Mouse (Mus musculus) ES-Bruce4 (cell line): Measurements from ENCODE around the gene Gm4791. TPM values are rescaled to one million over a fixed set of nuclear protein-coding genes. Genes with fewer than 3 reads are reported as not detected.

Source experiments
- H3K27ac ChIP-seq: 2 replicates; pipeline ENCODE4 v1.5.1; 2012; ENCODE audit warnings: low read length, inconsistent platforms; ENCODE audit not compliant: insufficient read depth
- H3K27me3 ChIP-seq: 2 replicates; pipeline ENCODE4 v1.6.1; 2012; ENCODE audit warnings: mild to moderate bottlenecking, low read length, inconsistent platforms; ENCODE audit not compliant: control insufficient read depth, poor library complexity, insufficient read depth, severe bottlenecking
- H3K36me3 ChIP-seq: 2 replicates; pipeline ENCODE4 v1.6.1; 2012; ENCODE audit warnings: inconsistent platforms, mild to moderate bottlenecking, low read length, moderate library complexity; ENCODE audit not compliant: control insufficient read depth, poor library complexity, insufficient read depth, severe bottlenecking
- H3K4me1 ChIP-seq: one replicate; pipeline ENCODE4 v1.8.1; 2011; ENCODE audit warnings: low read length; ENCODE audit not compliant: control insufficient read depth, insufficient read depth
- H3K4me3 ChIP-seq: 2 replicates; pipeline ENCODE4 v1.5.1; 2011; ENCODE audit warnings: low read depth, mild to moderate bottlenecking, low read length
- H3K9ac ChIP-seq: 2 replicates; pipeline ENCODE4 v1.6.1; 2012; ENCODE audit warnings: low read depth, mild to moderate bottlenecking, inconsistent platforms; ENCODE audit not compliant: poor library complexity, severe bottlenecking
- H3K9me3 ChIP-seq: replicated peaks from 2 replicates; pipeline ENCODE4 v1.6.1; 2012; ENCODE audit warnings: mild to moderate bottlenecking, low read length, inconsistent platforms; ENCODE audit not compliant: control insufficient read depth, poor library complexity, insufficient read depth, severe bottlenecking
- CTCF ChIP-seq: IDR thresholded peaks from one replicate; pipeline ENCODE4 v1.8.1; 2011; ENCODE audit warnings: low read depth, low read length
- EP300 ChIP-seq: IDR thresholded peaks from 2 replicates; pipeline ENCODE4 v1.6.1; 2011; ENCODE audit warnings: low read depth, low read length; ENCODE audit not compliant: insufficient read depth
- POLR2A ChIP-seq: IDR thresholded peaks from one replicate; pipeline ENCODE4 v1.8.1; 2011; ENCODE audit warnings: low read length; ENCODE audit not compliant: insufficient read depth
- polyA plus RNA-seq: library from polyadenylated mRNA; stranded (reverse); fragments of >200 nt; gene quantifications from 2 replicates; pipeline ENCODE4 v1.2.4, GENCODE M21; 2011; ENCODE audit warnings: low read depth; ENCODE audit not compliant: missing spikeins, insufficient read depth, insufficient read length

Gm4791 gene
- polyA plus RNA-seq, result not detected in 2 replicates

DNA sequence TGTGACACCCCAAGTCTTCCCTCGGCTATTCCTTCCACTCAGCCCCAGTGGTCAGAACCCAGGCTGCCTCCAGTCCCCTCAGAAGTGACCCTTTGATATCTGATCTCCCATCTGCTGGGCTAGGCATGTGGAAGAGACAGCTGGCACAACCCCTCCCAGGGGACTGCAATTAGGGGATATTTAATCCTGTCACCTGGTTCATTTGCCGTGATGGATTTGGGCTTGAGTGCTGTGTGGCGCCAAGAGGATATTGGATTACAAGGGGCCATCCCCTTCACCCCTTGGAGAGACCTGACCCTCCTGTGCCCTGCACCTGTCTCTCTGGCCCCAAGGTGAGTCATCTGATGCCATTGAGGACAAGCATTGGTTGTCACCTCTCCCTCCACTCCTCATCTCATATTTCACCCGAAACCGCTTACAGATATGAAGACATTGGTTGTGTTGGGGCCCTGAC lies at the start of gene Gm4791:
Gm4791 (plus strand) TSS at position 404 of the 454 bp plus-strand sequence.
- no peak for TF ChIP-seq CTCF
- no peak for TF ChIP-seq POLR2A
- TF ChIP-seq EP300, result no peak
- Histone ChIP-seq H3K9ac (no peak within 1 kb of the TSS), H3K27ac (no peak within 1 kb of the TSS), H3K27me3 (no peaks in the 10 kb centered on the region), H3K36me3 (no peaks in the 10 kb centered on the region), H3K4me1 (no peaks in the 10 kb centered on the region), H3K9me3 (no peaks in the 10 kb centered on the region), H3K4me3 (no peak within 1 kb of the TSS)

DNA sequence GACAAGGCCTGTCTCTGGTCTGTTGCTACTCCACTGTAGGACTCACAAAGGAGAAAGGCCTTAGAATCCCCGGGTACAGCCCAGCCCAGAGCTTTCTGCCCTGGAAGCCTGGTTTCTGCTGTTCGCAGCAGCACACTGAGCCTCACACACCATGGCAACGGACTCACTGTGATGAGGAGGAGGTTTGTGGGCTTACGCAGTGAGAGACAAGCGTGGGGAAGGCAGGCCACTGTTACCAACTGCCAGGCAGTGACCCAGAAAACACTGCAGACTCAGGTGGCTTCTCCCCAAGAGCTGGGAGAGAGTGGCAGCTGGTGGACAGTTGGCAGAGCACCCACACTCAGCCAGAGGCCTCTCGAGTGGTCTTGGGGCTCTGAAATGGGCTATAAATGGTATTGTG lies 42.3 kb upstream of the Gm4791 start:
- Histone ChIP-seq H3K9ac (no peak overlapping the region), H3K27me3 (no peaks in the 10 kb centered on the region), H3K9me3 (no peaks in the 10 kb centered on the region), H3K4me3 (no peak overlapping the region), H3K27ac (no peak overlapping the region), H3K4me1 (no peaks in the 10 kb centered on the region), H3K36me3 (no peaks in the 10 kb centered on the region)
- TF ChIP-seq CTCF (no peak), POLR2A (no peak), EP300 (no peak)

DNA sequence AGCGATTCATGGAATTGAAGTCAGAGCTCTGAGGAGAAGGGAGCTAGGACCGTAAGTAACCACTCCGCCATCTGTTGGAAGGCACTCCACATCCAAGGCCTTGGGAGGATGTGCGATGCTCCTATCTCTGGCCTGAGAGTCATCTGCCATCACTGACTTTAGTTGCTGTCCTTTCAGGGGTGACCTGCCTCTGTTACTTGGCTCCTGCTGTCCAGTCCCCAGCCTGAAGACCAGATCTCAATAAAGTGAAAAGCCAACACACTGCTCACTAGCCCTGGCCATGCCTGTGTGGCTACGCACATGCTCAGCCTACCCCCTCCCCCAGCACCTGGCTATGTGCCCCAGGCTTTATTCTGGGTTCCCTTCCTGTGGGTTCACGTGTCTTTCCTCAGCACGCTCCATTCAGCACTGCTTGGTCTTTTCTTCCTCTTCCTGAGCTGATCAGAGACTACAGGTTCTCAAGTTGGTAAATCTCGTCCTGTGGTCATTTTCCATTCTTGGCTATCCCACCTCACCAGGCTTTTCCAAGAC lies 41.1 kb upstream of the Gm4791 start:
- Histone ChIP-seq H3K27ac (no peak overlapping the region), H3K4me1 (no peaks in the 10 kb centered on the region), H3K27me3 (no peaks in the 10 kb centered on the region), H3K4me3 (no peak overlapping the region), H3K9ac (no peak overlapping the region), H3K36me3 (no peaks in the 10 kb centered on the region), H3K9me3 (no peaks in the 10 kb centered on the region)
- no peak for TF ChIP-seq POLR2A
- TF ChIP-seq CTCF, result no peak
- no peak for TF ChIP-seq EP300

DNA sequence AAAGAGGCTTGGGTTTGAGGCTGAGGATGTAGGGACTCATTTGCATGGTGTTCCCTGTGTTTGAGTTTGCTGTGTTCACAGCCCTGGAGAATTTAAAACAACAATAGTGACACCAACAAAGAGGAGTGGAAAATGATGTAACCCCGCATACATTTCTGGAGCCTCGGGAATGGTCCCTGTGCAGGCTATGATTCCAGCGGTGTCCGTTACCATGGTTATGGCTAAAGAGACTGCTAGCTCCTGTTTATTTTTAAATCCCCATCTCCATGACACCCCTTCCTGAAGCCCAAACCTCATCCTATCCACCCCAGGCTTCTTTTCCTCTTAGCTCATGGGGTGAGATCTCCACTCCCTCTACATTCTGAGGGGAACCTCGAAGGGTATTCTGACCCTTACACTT lies 32.5 kb upstream of the Gm4791 start:
- Histone ChIP-seq H3K27me3 (no peaks in the 10 kb centered on the region), H3K9me3 (no peaks in the 10 kb centered on the region), H3K36me3 (no peaks in the 10 kb centered on the region), H3K4me3 (no peak overlapping the region), H3K27ac (no peak overlapping the region), H3K4me1 (no peaks in the 10 kb centered on the region), H3K9ac (no peak overlapping the region)
- TF ChIP-seq CTCF (no peak), EP300 (no peak), POLR2A (no peak)

DNA sequence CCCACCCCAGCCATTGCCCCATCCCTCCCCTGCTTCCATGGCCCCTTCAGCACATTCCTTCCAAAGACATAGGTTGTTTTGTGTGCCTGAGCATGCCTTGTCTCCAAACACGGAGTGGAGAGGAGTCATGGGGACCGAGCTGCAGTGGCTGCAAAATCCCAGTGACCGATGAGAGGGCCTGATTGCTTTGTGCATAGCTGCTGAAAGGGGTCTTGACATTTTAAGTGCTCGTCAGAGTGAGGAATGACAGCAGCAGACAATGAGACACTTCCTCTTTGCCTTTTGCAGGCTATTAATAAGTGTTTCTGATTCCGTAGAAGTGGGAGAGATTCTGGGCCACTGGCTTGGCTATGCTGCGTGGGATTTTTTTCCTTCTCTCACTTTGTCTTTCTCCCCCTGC lies 29.6 kb upstream of the Gm4791 start:
- H3K27me3 ChIP-seq, result no peaks in the 10 kb centered on the region; the same call in 1 of the 2 replicates
- H3K27ac ChIP-seq, result no peak overlapping the region
- H3K4me1 ChIP-seq, result no peaks in the 10 kb centered on the region
- no peak for TF ChIP-seq EP300
- TF ChIP-seq CTCF, result no peak
- TF ChIP-seq POLR2A, result no peak
- H3K36me3 ChIP-seq, result no peaks in the 10 kb centered on the region
- no peaks in the 10 kb centered on the region for H3K9me3 ChIP-seq
- H3K4me3 ChIP-seq, result no peak overlapping the region
- H3K9ac ChIP-seq, result no peak overlapping the region

DNA sequence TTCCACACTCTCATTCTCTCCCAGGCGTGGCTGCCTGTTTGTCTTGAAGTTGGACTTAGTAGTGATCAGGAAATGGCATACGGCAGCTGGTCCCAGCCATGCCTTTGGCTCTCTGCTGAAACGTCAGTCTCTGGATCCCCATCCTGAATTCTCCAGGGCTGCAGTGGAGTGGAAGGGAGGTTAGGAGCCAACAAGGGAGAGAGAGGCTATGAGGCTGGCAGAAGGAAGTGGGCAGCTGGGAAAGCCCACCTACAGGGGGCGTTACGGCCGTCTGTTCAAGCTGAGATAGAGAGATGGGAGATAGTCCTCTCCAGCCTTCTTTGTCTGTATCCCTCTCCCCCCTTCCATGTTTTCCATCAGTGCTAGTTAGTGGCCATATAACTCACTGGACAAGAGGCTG lies 29.1 kb upstream of the Gm4791 start:
- no peak overlapping the region for H3K4me3 ChIP-seq
- H3K4me1 ChIP-seq, result no peaks in the 10 kb centered on the region
- no peaks in the 10 kb centered on the region for H3K9me3 ChIP-seq
- no peaks in the 10 kb centered on the region for H3K36me3 ChIP-seq
- TF ChIP-seq EP300, result no peak
- TF ChIP-seq CTCF, result no peak
- no peak for TF ChIP-seq POLR2A
- H3K27me3 ChIP-seq, result no peaks in the 10 kb centered on the region; the same call in 1 of the 2 replicates
- H3K27ac ChIP-seq, result no peak overlapping the region
- H3K9ac ChIP-seq, result no peak overlapping the region
